8 mouse cellular contexts compared by ENCODE assay signal in genomic region chr17:3327335-3327734, GRCm38 (mm10). TPM values are rescaled to one million over a fixed set of nuclear protein-coding genes. Genes with fewer than 3 reads are reported as not detected.
A peak's percentile ranks its signal among the peaks of the same experiment; 100 is the strongest.
DNase-seq lines count a peak whose midpoint lies in the region; ATAC-seq and TF ChIP-seq lines count a peak whose summit lies in the region.

No protein-coding gene starts in this region.

- H3K27me3 ChIP-seq in forebrain, embryonic 11.5 days (ENCODE audit: control insufficient read depth, insufficient read depth, low read length): peaks cover 28% of the 10 kb centered on the region
- H3K27me3 ChIP-seq in limb, embryonic 12.5 days: peaks cover 15% of the 10 kb centered on the region
- peaks cover 3% of the 10 kb centered on the region; the same call in 1 of the 2 replicates for H3K27me3 ChIP-seq in neural tube, embryonic 14.5 days (ENCODE audit: control insufficient read depth, insufficient read depth, low read length)

- no peak for ATAC-seq in forebrain, embryonic 11.5 days (replicated peaks; ENCODE audit: low FRiP score)
- ATAC-seq in limb, embryonic 12.5 days (ENCODE audit: insufficient number of reproducible peaks, insufficient read depth, low FRiP score, low TSS enrichment, low read depth): no peak
- no peak for ATAC-seq in neural tube, embryonic 14.5 days (ENCODE audit: low read depth)

- DNase-seq in layer of hippocampus, adult 2 months (ENCODE audit: low spot score in 2 of 2): no peak
- DNase-seq in layer of hippocampus, adult 9-10 months (ENCODE audit: low spot score): no peak
- DNase-seq in forebrain, embryonic 11.5 days (ENCODE audit: low spot score): no peak
- DNase-seq in layer of hippocampus, adult 9-11 months: no peak
- DNase-seq in ovary, postnatal 36 days (ENCODE audit: low spot score): no peak
- no peak for DNase-seq in thymus, postnatal 10 days (ENCODE audit: low spot score in 2 of 2)

- 6% methylated on average over 14 of the region's 14 CpGs for whole genome bisulfite sequencing in forebrain, embryonic 11.5 days
- 5% methylated on average over 14 of the region's 14 CpGs for WGBS in limb, embryonic 12.5 days
- WGBS in neural tube, embryonic 14.5 days: 7% methylated on average over 14 of the region's 14 CpGs

- no peaks in the 10 kb centered on the region for H3K9me3 ChIP-seq in forebrain, embryonic 11.5 days (ENCODE audit: control insufficient read depth, low read length)
- H3K9me3 ChIP-seq in limb, embryonic 12.5 days: no peaks in the 10 kb centered on the region
- H3K9me3 ChIP-seq in neural tube, embryonic 14.5 days (ENCODE audit: control insufficient read depth, low read length): no peaks in the 10 kb centered on the region

- no peak overlapping the region for H3K27ac ChIP-seq in layer of hippocampus, adult 2 months
- no peak overlapping the region for H3K27ac ChIP-seq in forebrain, embryonic 11.5 days (ENCODE audit: low read depth, low read length)
- no peak overlapping the region for H3K27ac ChIP-seq in limb, embryonic 12.5 days
- H3K27ac ChIP-seq in neural tube, embryonic 14.5 days (ENCODE audit: low read depth, low read length): no peak overlapping the region

- peak overlapping the region; percentile 83 for H3K4me2 ChIP-seq in forebrain, embryonic 11.5 days (ENCODE audit: low read depth, low read length, severe bottlenecking)
- peak overlapping the region; percentile 85 for H3K4me2 ChIP-seq in limb, embryonic 12.5 days
- H3K4me2 ChIP-seq in neural tube, embryonic 14.5 days (ENCODE audit: low read depth, low read length): peak overlapping the region; percentile 62; the same call in 1 of the 2 replicates

- H3K4me1 ChIP-seq in forebrain, embryonic 11.5 days (replicated peaks; ENCODE audit: control insufficient read depth, insufficient read depth, low read length): 0 out of 2 replicates have a peak, but pooled peaks cover 5% of the 10 kb centered on the region
- H3K4me1 ChIP-seq in limb, embryonic 12.5 days (replicated peaks): peaks cover 30% of the 10 kb centered on the region
- H3K4me1 ChIP-seq in neural tube, embryonic 14.5 days (ENCODE audit: control insufficient read depth, insufficient read depth, low read length): peaks cover 5% of the 10 kb centered on the region; the same call in 1 of the 2 replicates

- H3K36me3 ChIP-seq in forebrain, embryonic 11.5 days (ENCODE audit: control insufficient read depth, insufficient read depth, low read length): no peaks in the 10 kb centered on the region
- no peaks in the 10 kb centered on the region for H3K36me3 ChIP-seq in limb, embryonic 12.5 days
- H3K36me3 ChIP-seq in neural tube, embryonic 14.5 days (ENCODE audit: control insufficient read depth, insufficient read depth, low read length): no peaks in the 10 kb centered on the region

- peak overlapping the region; percentile 61 for H3K4me3 ChIP-seq in layer of hippocampus, adult 2 months
- peak overlapping the region; percentile 43 for H3K4me3 ChIP-seq in forebrain, embryonic 11.5 days (ENCODE audit: low read depth, low read length)
- H3K4me3 ChIP-seq in limb, embryonic 12.5 days (replicated peaks): peak overlapping the region; percentile 67
- peak overlapping the region; percentile 43 for H3K4me3 ChIP-seq in neural tube, embryonic 14.5 days (ENCODE audit: low read depth, low read length)

- no peak overlapping the region for H3K9ac ChIP-seq in forebrain, embryonic 11.5 days (ENCODE audit: low read length)
- peak overlapping the region; percentile 75 for H3K9ac ChIP-seq in limb, embryonic 12.5 days (replicated peaks)
- peak overlapping the region; percentile 53 for H3K9ac ChIP-seq in neural tube, embryonic 14.5 days (replicated peaks; ENCODE audit: low read depth, low read length)

- no peak for TF ChIP-seq CTCF in layer of hippocampus, adult 2 months (conservative IDR thresholded peaks at IDR 0.05)

RNA-seq across cellular contexts. Expression of gene Tiam2, which starts 1.0 kb away (rescaled TPM):
- 10 to 100 TPM; 33.8 to 42.9 TPM for total RNA-seq in layer of hippocampus, adult 2 months (2021)
- 6.6 and 7.4 TPM in 2 replicates for polyA plus RNA-seq in forebrain, embryonic 11.5 days (2014; fragmentation: Nextera tagmentation; extraction: Ambion mirVana)
- 19.4 and 20.6 TPM in 2 replicates for polyA plus RNA-seq in limb, embryonic 12.5 days (2016; fragmentation: Nextera tagmentation; extraction: Ambion mirVana)
- 7.8 and 9.3 TPM in 2 replicates for polyA plus RNA-seq in neural tube, embryonic 14.5 days (2014; fragmentation: Nextera tagmentation; extraction: Ambion mirVana)
